Mouse (Mus musculus) spleen, adult 2 months (tissue): ENCODE results near the gene Selenon. TPM values are rescaled to one million over a fixed set of nuclear protein-coding genes. Genes with fewer than 3 reads are reported as not detected.

Experiments
- DNase-seq, 2 experiments: peaks; one replicate each; pipeline versions ENCODE4 v3.0.0 to v3.0.0-alpha.2; 2012 to 2021; ENCODE audit warnings: low spot score in 2 of 2, low read depth in 1 of 2
- H3K27ac ChIP-seq: fragments of 200-500 bp; 2 replicates; pipeline ENCODE4 v1.5.1; 2012; ENCODE audit warnings: low read length, inconsistent platforms; ENCODE audit not compliant: insufficient read depth
- H3K27me3 ChIP-seq: fragments of 200-500 bp; 2 replicates; pipeline ENCODE4 v1.6.1; 2012; ENCODE audit warnings: mild to moderate bottlenecking, moderate library complexity, low read length, inconsistent platforms; ENCODE audit not compliant: control insufficient read depth, insufficient read depth
- H3K36me3 ChIP-seq: fragments of 200-500 bp; 2 replicates; pipeline ENCODE4 v1.6.1; 2012; ENCODE audit warnings: mild to moderate bottlenecking, low read length, inconsistent platforms; ENCODE audit not compliant: control insufficient read depth, insufficient read depth
- H3K4me1 ChIP-seq: fragments of 200-500 bp; 2 replicates; pipeline ENCODE4 v1.6.1; 2011; ENCODE audit warnings: inconsistent platforms; ENCODE audit not compliant: control insufficient read depth, insufficient read depth, insufficient read length
- H3K4me3 ChIP-seq: fragments of 200-500 bp; 2 replicates; pipeline ENCODE4 v1.5.1; 2011; ENCODE audit warnings: mild to moderate bottlenecking, inconsistent platforms; ENCODE audit not compliant: insufficient read depth, insufficient read length; ENCODE audit errors: extremely low read depth
- CTCF ChIP-seq: fragments of 200-500 bp; IDR thresholded peaks from 2 replicates; pipeline ENCODE4 v1.5.1; 2011; ENCODE audit warnings: mild to moderate bottlenecking, inconsistent platforms; ENCODE audit not compliant: insufficient read depth, insufficient read length, insufficient replicate concordance; ENCODE audit errors: extremely low read depth
- POLR2A ChIP-seq: fragments of 200-500 bp; IDR thresholded peaks from 2 replicates; pipeline ENCODE4 v1.6.1; 2011; ENCODE audit warnings: low read depth, low read length, inconsistent platforms
- WGBS: fragments of 180-500 bp; shearing (Covaris S2); methylation state at CpG from one replicate; pipeline ENCODE4 v1.1.7; 2018; 5-methylcytosine and 5-hydroxymethylcytosine counted together
- polyA plus RNA-seq: library from polyadenylated mRNA; depleted of rRNA; stranded (reverse); fragments of >200 nt; gene quantifications from 2 replicates; pipeline ENCODE4 v1.2.3, GENCODE M21; 2012

Gene Selenon
- polyA plus RNA-seq, 1 experiment, result 8.3 TPM

- Histone ChIP-seq H3K27ac (no peak overlapping the region), H3K36me3 (no peaks in the 10 kb centered on the region), H3K27me3 (no peaks in the 10 kb centered on the region), H3K4me3 (no peak overlapping the region), H3K4me1 (peaks cover 2% of the 10 kb centered on the region; the same call in 1 of the 2 replicates)
- TF ChIP-seq POLR2A (no peak), CTCF (no peak)
- DNase-seq, result no peak
- WGBS, result 31% methylated on average over 9 of the region's 9 CpGs
Observed at GRCm38 (mm10) chr4:134558570-134559113, 6.7 kb upstream of the Selenon start.

DNA sequence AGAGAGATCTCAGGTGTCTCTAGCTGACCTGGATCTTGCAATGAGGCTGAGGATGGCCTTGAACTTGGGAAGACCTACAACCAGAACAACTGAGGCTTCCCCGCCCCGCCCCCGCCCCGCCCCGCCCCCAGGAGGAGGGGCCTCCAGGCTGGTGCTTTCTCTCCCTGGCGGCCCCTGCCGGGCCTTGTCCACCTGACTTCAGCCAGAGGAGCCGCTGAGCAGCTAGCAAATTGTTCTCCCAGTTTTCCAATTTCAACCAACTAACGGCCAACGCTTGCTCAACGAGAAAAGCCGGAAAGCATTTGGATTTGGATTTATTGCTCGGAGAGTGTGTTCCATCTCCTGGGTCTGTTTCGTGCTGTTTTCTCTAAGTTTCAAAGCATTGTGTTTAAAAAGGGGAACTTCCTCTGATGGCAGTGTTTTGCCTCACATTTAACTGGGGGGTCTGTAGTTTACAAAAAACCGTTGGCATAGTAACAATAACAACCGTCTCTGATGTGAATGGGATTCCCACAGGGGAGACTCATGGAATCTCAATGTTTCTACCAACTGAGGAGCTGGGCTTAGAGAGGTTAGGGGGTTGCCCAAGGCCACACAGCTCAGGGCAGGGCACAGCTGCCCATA is 5.8 kb upstream of the Selenon start:
- 3% methylated on average over 16 of the region's 16 CpGs for WGBS
- Histone ChIP-seq H3K36me3 (no peaks in the 10 kb centered on the region), H3K4me3 (0 out of 2 replicates have a peak overlapping the region, but pooled peaks have one; percentile 17), H3K27me3 (no peaks in the 10 kb centered on the region), H3K4me1 (peaks cover 2% of the 10 kb centered on the region; the same call in 1 of the 2 replicates), H3K27ac (no peak overlapping the region)
- no peak for TF ChIP-seq CTCF
- TF ChIP-seq POLR2A, result no peak
- DNase-seq, result peak in 1 of 2 experiments; percentile 41

GRCm38 (mm10) chr4:134555956-134556580 is 4.1 kb upstream of the Selenon start:
- Histone ChIP-seq H3K27me3 (peaks cover 5% of the 10 kb centered on the region; the same call in 1 of the 2 replicates), H3K36me3 (no peaks in the 10 kb centered on the region), H3K4me1 (peaks cover 5% of the 10 kb centered on the region; the same call in 1 of the 2 replicates), H3K27ac (no peak overlapping the region), H3K4me3 (no peak overlapping the region)
- no peak for TF ChIP-seq CTCF
- TF ChIP-seq POLR2A, result no peak
- DNase-seq, result no peak
- 74% methylated on average over 8 of the region's 8 CpGs for WGBS

DNA sequence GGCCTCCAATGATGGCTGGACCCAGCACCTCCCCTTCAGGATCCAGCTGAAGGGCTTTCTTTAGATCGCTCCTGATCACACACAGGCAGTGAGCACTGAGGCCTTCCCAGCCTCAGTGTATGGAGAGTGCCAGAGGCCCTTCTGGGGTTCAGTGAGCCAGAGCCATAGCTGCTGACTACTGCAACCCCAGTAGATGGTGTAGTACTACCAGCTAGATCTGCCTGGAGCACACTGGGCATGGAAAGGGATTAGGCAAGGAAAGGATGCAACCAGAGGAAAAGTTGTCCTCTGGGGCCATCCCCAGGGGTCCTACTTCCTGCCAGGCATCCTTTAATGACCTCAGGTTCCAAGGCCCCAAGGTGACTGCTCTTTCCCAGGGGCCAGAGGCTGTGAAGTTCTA is 1.7 kb upstream of the Selenon start:
- no peak for DNase-seq
- peaks cover 5% of the 10 kb centered on the region; the same call in 1 of the 2 replicates for H3K4me1 ChIP-seq
- H3K27ac ChIP-seq, result no peak overlapping the region
- peaks cover 5% of the 10 kb centered on the region; the same call in 1 of the 2 replicates for H3K27me3 ChIP-seq
- H3K4me3 ChIP-seq, result no peak overlapping the region
- no peaks in the 10 kb centered on the region for H3K36me3 ChIP-seq
- WGBS, result 84% methylated on average over 1 of the region's 1 CpGs
- TF ChIP-seq CTCF, result no peak
- TF ChIP-seq POLR2A, result no peak

DNA sequence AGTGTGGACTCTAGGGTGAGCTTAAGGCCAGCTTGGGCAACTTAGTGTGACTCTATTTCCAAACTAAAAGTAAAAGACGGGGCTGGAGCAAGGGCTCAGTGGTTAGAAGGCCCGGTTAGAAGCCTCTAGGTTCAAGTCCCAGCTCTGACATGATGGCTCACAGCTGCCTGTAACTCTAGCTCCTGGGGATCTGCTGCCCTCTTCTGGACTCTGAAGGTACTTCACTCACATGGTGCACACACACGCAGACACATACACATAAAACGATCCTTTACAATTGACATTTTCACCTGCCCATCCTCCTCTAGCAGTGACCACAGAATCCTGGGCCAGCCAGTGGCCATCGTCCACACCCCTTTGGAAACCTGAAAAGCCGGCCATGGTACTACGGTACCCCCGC is 2.1 kb downstream of the Selenon start:
- no peaks in the 10 kb centered on the region for H3K36me3 ChIP-seq
- WGBS, result 98% methylated on average over 8 of the region's 8 CpGs
- H3K4me3 ChIP-seq, result no peak overlapping the region
- peaks cover 5% of the 10 kb centered on the region; the same call in 1 of the 2 replicates for H3K27me3 ChIP-seq
- H3K27ac ChIP-seq, result no peak overlapping the region
- TF ChIP-seq POLR2A (no peak), CTCF (no peak)
- peaks cover 2% of the 10 kb centered on the region; the same call in 1 of the 2 replicates for H3K4me1 ChIP-seq
- no peak for DNase-seq

DNA sequence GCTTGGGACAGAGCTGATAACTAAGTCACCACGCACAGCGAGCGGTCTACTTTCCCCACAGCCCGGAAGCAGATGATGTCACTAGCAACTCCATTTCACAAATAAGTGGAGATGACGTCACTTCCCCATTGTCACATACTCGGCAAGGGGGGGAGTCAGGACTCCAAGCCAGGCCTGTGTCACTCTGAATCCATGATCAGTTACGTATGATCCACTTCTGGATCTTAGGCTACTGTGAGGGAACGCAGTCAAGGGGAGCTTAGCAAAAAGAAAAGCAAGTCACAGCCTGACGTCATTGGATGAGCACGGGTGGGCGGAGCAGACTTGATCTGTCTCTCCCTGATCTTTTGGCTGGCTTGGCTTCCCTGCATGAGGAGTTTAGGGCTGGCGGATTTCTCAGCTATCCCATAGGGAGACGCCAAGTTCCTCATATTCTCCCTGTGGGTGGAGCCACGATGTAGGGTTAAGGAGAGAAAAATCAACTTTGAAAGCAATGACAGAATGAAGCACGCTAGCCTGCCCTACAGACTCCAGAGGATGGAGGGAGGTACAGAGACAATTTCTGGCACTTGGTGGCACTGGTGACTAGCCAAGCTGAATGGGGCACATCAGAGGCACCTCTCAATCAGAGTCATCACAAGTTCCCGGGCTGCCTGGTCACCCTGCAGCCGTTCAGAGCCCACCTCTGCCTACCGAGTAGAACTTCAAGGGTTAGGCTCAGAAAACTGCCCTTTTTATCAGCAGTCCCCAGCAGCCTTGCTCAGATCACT is 3.6 kb downstream of the Selenon start:
- H3K4me3 ChIP-seq, result no peak overlapping the region
- peaks cover 5% of the 10 kb centered on the region; the same call in 1 of the 2 replicates for H3K27me3 ChIP-seq
- no peak for TF ChIP-seq CTCF
- no peak for TF ChIP-seq POLR2A
- peak in 1 of 2 experiments; percentile 40 for DNase-seq
- peaks cover 2% of the 10 kb centered on the region; the same call in 1 of the 2 replicates for H3K4me1 ChIP-seq
- 62% methylated on average over 18 of the region's 18 CpGs for WGBS
- H3K27ac ChIP-seq, result no peak overlapping the region; the same call in 1 of the 2 replicates
- no peaks in the 10 kb centered on the region for H3K36me3 ChIP-seq
